Mouse (Mus musculus): ENCODE measurements around the gene Fgfr2.

DNA sequence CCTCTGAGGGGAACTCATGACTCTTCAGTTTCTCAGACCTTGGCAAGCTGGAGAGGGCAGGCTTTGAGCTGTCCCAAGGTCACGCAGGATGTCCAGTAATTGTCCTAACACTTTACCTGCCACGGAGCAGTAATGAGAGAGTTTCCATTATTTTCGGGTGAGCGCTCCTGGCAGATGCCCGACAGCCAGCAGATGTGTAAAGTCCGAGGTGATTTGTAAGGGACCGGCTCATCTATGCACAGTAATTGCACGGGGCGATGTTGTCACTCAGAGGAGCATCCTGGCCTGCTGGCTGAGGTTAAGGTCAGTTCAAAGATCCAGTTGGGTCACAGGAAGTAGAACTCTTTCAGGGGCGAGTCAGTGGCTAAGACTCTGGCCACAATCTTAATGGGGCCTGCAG, 499.0 kb downstream of the Fgfr2 start:
- TF ChIP-seq TCF12 (IDR thresholded peaks at IDR 0.05; ENCODE audit: insufficient read depth, poor library complexity, severe bottlenecking) (no peak), POLR2AphosphoS2 (IDR thresholded peaks at IDR 0.05; ENCODE audit: insufficient read length, low read depth) (no peak), POLR2A (IDR thresholded peaks at IDR 0.05; ENCODE audit: insufficient read length, low read depth) (no peak), MAX (IDR thresholded peaks at IDR 0.05; ENCODE audit: low read depth) (no peak), E2F4 (IDR thresholded peaks at IDR 0.05; ENCODE audit: insufficient read depth) (no peak), CEBPB (IDR thresholded peaks at IDR 0.05; ENCODE audit: insufficient read depth, poor library complexity, severe bottlenecking) (no peak), TCF3 (IDR thresholded peaks at IDR 0.05; ENCODE audit: insufficient read length, low read depth) (no peak), USF1 (IDR thresholded peaks at IDR 0.05; ENCODE audit: low read depth) (no peak)
